Comparison of ENCODE assay signal across 8 mouse cellular contexts in the genomic region with DNA sequence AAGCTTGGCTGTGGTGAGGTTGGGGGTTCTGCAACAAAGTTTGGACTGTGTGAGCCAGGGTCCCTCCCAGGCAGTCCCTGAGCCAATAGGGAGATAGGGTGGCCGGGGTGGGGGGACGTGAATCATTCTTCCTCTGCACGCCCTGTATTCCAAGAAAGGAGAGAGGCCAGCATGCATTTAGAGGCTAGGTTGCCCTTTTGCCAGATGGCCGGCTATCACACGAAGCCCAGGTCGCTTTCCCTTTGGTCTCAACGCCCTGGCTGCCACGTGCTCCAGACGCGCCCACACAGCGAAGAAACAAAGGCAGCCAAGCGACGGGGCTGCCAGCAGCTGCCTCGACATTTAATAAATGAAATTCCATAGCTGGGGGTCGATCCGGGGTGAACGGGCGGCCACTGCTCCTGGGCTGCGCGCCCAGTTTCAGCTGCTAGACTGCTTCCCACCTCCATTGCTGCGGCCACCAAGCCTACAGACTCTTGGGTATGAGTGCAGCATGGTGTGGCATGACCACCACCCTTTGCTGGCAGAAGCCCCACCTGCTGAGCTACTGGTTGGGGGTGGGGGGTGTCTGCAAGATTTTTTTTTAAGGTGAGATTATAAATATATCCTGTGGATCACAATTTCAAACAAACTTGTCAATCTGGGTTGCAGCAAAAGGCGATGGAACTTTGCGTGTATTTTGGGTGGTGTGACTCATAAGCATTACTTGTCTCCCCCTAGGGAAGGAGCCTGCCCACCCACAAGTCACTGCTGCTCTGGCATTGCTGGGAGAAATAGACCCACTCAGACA. TPM values are rescaled to one million over a fixed set of nuclear protein-coding genes. Genes with fewer than 3 reads are reported as not detected.
DNase-seq lines count a peak whose midpoint lies in the region; ATAC-seq and TF ChIP-seq lines count a peak whose summit lies in the region.

No protein-coding gene starts in this region.

- DNase-seq in cerebellum, adult 11 months = peak; percentile 61
- DNase-seq in cerebellum, postnatal 4 days (ENCODE audit: low spot score in 2 of 2) = no peak
- DNase-seq in MEL-GATA-1-ER (ENCODE audit: extremely low read depth, low read depth) = peak; percentile 70
- DNase-seq in embryo, embryonic 11 days = peak; percentile 86
- DNase-seq in kidney, postnatal 0 days (ENCODE audit: low spot score) = peak; percentile 88
- peak; percentile 63 for DNase-seq in lung, postnatal 14 days

- no peak for TF ChIP-seq CTCF in kidney, postnatal 0 days (IDR thresholded peaks at IDR 0.05; ENCODE audit: low read depth)
- TF ChIP-seq CTCF in small intestine, adult 2 months (IDR thresholded peaks at IDR 0.05; ENCODE audit: extremely low read depth, insufficient read length, insufficient replicate concordance, low read depth, low read length) = no peak

- peak overlapping the region; percentile 97 for H3K4me3 ChIP-seq in heart, embryonic 11.5 days (ENCODE audit: low read depth, low read length)
- H3K4me3 ChIP-seq in kidney, postnatal 0 days (replicated peaks; ENCODE audit: low read depth, low read length) = peak overlapping the region; percentile 91
- peak overlapping the region; percentile 45 for H3K4me3 ChIP-seq in small intestine, adult 2 months (ENCODE audit: low read depth, low read length)

- no peak; the same call in 1 of the 2 replicates for ATAC-seq in heart, embryonic 11.5 days (replicated peaks; ENCODE audit: insufficient number of reproducible peaks, low FRiP score, low TSS enrichment)
- ATAC-seq in kidney, postnatal 0 days (replicated peaks; ENCODE audit: low FRiP score, low read depth) = no peak; the same call in 1 of the 2 replicates

- H3K9ac ChIP-seq in heart, embryonic 11.5 days (ENCODE audit: low read depth, low read length) = peak overlapping the region; percentile 89
- peak overlapping the region; percentile 20; the same call in 1 of the 2 replicates for H3K9ac ChIP-seq in kidney, postnatal 0 days (ENCODE audit: low read depth, low read length)

- WGBS in heart, embryonic 11.5 days (ENCODE audit: insufficient replicate concordance) = 2% methylated on average over 23 of the region's 23 CpGs
- under 1% methylated on average over 23 of the region's 23 CpGs for WGBS in kidney, postnatal 0 days
- WGBS in small intestine, adult 2 months = under 1% methylated on average over 23 of the region's 23 CpGs

- peaks cover 53% of the 10 kb centered on the region for H3K4me1 ChIP-seq in heart, embryonic 11.5 days (ENCODE audit: control insufficient read depth, insufficient read depth, low read length)
- peaks cover 43% of the 10 kb centered on the region for H3K4me1 ChIP-seq in kidney, postnatal 0 days (replicated peaks; ENCODE audit: insufficient read depth, low read length)
- H3K4me1 ChIP-seq in small intestine, adult 2 months (ENCODE audit: control insufficient read depth, insufficient read depth, insufficient read length, low read length) = peaks cover 25% of the 10 kb centered on the region

- peaks cover 6% of the 10 kb centered on the region; the same call in 1 of the 2 replicates for H3K27me3 ChIP-seq in heart, embryonic 11.5 days (ENCODE audit: control insufficient read depth, insufficient read depth, low read length)
- no peaks in the 10 kb centered on the region for H3K27me3 ChIP-seq in kidney, postnatal 0 days (ENCODE audit: insufficient read depth, low read length)
- H3K27me3 ChIP-seq in small intestine, adult 2 months (ENCODE audit: control insufficient read depth, insufficient read depth, low read length) = no peaks in the 10 kb centered on the region

- no peaks in the 10 kb centered on the region for H3K36me3 ChIP-seq in heart, embryonic 11.5 days (ENCODE audit: control insufficient read depth, insufficient read depth, low read length)
- no peaks in the 10 kb centered on the region for H3K36me3 ChIP-seq in kidney, postnatal 0 days (ENCODE audit: insufficient read depth, low read length)
- H3K36me3 ChIP-seq in small intestine, adult 2 months (ENCODE audit: control insufficient read depth, insufficient read depth, low read length) = no peaks in the 10 kb centered on the region

- H3K9me3 ChIP-seq in heart, embryonic 11.5 days (replicated peaks; ENCODE audit: control insufficient read depth, low read length) = no peaks in the 10 kb centered on the region
- H3K9me3 ChIP-seq in kidney, postnatal 0 days (replicated peaks; ENCODE audit: low read length) = no peaks in the 10 kb centered on the region

- TF ChIP-seq POLR2A in small intestine, adult 2 months (IDR thresholded peaks at IDR 0.05; ENCODE audit: low read depth, low read length) = no peak

- peak overlapping the region; percentile 85 for H3K4me2 ChIP-seq in heart, embryonic 11.5 days
- peak overlapping the region; percentile 95 for H3K4me2 ChIP-seq in kidney, postnatal 0 days (ENCODE audit: low read length)

- H3K27ac ChIP-seq in heart, embryonic 11.5 days (ENCODE audit: low read depth, low read length) = peak overlapping the region; percentile 76
- peak overlapping the region; percentile 95 for H3K27ac ChIP-seq in kidney, postnatal 0 days
- peak overlapping the region; percentile 45 for H3K27ac ChIP-seq in small intestine, adult 2 months (ENCODE audit: insufficient read depth, low read depth, low read length)

RNA-seq across cellular contexts. Expression of a gene that starts 1.7 kb away (rescaled TPM):
- polyA plus RNA-seq in heart, embryonic 11.5 days (2014; fragmentation: Nextera tagmentation; extraction: Ambion mirVana) = 13.3 and 15.1 TPM in 2 replicates
- polyA plus RNA-seq in kidney, postnatal 0 days (2015; fragmentation: Nextera tagmentation; extraction: Ambion mirVana) = 10.9 and 11.3 TPM in 2 replicates
- 50.0 and 119 TPM in 2 replicates for polyA plus RNA-seq in small intestine, adult 2 months (2012; rRNA removed)

RNA-seq across cellular contexts. Expression of a gene that starts 2.2 kb away (rescaled TPM):
- polyA plus RNA-seq in heart, embryonic 11.5 days (2014; fragmentation: Nextera tagmentation; extraction: Ambion mirVana) = 3.0 and 3.4 TPM in 2 replicates
- polyA plus RNA-seq in kidney, postnatal 0 days (2015; fragmentation: Nextera tagmentation; extraction: Ambion mirVana) = 5.8 and 6.4 TPM in 2 replicates
- polyA plus RNA-seq in small intestine, adult 2 months (2012; rRNA removed) = 9.2 and 12.0 TPM in 2 replicates

RNA-seq across cellular contexts. Expression of a gene that starts 23.2 kb away (rescaled TPM):
- polyA plus RNA-seq in heart, embryonic 11.5 days (2014; fragmentation: Nextera tagmentation; extraction: Ambion mirVana) = 0.82 and 1.5 TPM in 2 replicates
- 1.9 and 2.2 TPM in 2 replicates for polyA plus RNA-seq in kidney, postnatal 0 days (2015; fragmentation: Nextera tagmentation; extraction: Ambion mirVana)
- 2.7 and 3.7 TPM in 2 replicates for polyA plus RNA-seq in small intestine, adult 2 months (2012; rRNA removed)

RNA-seq across cellular contexts. Expression of a gene that starts 24.1 kb away (rescaled TPM):
- polyA plus RNA-seq in heart, embryonic 11.5 days (2014; fragmentation: Nextera tagmentation; extraction: Ambion mirVana) = 23.0 and 24.8 TPM in 2 replicates
- 34.8 and 36.0 TPM in 2 replicates for polyA plus RNA-seq in kidney, postnatal 0 days (2015; fragmentation: Nextera tagmentation; extraction: Ambion mirVana)
- 15.2 and 46.8 TPM in 2 replicates for polyA plus RNA-seq in small intestine, adult 2 months (2012; rRNA removed)

RNA-seq across cellular contexts. Expression of a gene that starts 27.3 kb away (rescaled TPM):
- 0.13 TPM in 1 of 2 replicates, not detected in the other for polyA plus RNA-seq in heart, embryonic 11.5 days (2014; fragmentation: Nextera tagmentation; extraction: Ambion mirVana)
- not detected in 2 replicates for polyA plus RNA-seq in kidney, postnatal 0 days (2015; fragmentation: Nextera tagmentation; extraction: Ambion mirVana)
- not detected in 2 replicates for polyA plus RNA-seq in small intestine, adult 2 months (2012; rRNA removed)

Comparison
In these comparisons a context has a peak if more than half of its experiments do, and no peak if none do; other contexts are left out.
1. DNase-seq: peak in cerebellum, adult 11 months (single experiment), MEL-GATA-1-ER (single experiment), embryo, embryonic 11 days (single experiment), kidney, postnatal 0 days (single experiment) and lung, postnatal 14 days (single experiment); none in cerebellum, postnatal 4 days (0 of 2).
2. H3K27ac ChIP-seq: peak in every context shown above with its lines; median percentile 95 in kidney, postnatal 0 days; 76 in heart, embryonic 11.5 days; 45 in small intestine, adult 2 months.
3. H3K4me3 ChIP-seq: peak in every context shown above with its lines; median percentile 97 in heart, embryonic 11.5 days; 91 in kidney, postnatal 0 days; 45 in small intestine, adult 2 months.